Comparison of ENCODE assay signal across 21 mouse cellular contexts in genomic region chr12:75723839-75724463, GRCm38 (mm10). TPM values are rescaled to one million over a fixed set of nuclear protein-coding genes. Genes with fewer than 3 reads are reported as not detected.
DNase-seq lines count a peak whose midpoint lies in the region; ATAC-seq and TF ChIP-seq lines count a peak whose summit lies in the region.
"Had no signal": no experiment of that assay in that cellular context is flagged by ENCODE, and none has a peak within 500 bp of the region (broad histone marks: within the 10 kb centered on the region; RNA-seq: fewer than 3 reads in every experiment).

No protein-coding gene starts in this region.

- no peaks in the 10 kb centered on the region for H3K27me3 ChIP-seq in midbrain, embryonic 11.5 days (ENCODE audit: control insufficient read depth, insufficient read depth, low read length)
- no peaks in the 10 kb centered on the region for H3K27me3 ChIP-seq in midbrain, embryonic 15.5 days (replicated peaks)
- H3K27me3 ChIP-seq in liver, embryonic 12.5 days (replicated peaks), result no peaks in the 10 kb centered on the region
- no peaks in the 10 kb centered on the region for H3K27me3 ChIP-seq in stomach, embryonic 14.5 days (ENCODE audit: control insufficient read depth, insufficient read depth, low read length)
- H3K27me3 ChIP-seq: embryonic facial prominence, embryonic 13.5 days; hindbrain, embryonic 13.5 days had no signal

- intact Hi-C loops in left cerebral cortex, postnatal 36 days (cut with DNase I), result no loop called here

- ATAC-seq in midbrain, embryonic 11.5 days (ENCODE audit: low FRiP score), result no peak
- ATAC-seq in midbrain, embryonic 15.5 days (replicated peaks), result no peak
- peak; percentile 83 for ATAC-seq in liver, embryonic 12.5 days
- ATAC-seq in stomach, embryonic 14.5 days (ENCODE audit: insufficient number of reproducible peaks, insufficient read depth, low FRiP score, low read depth), result peak; percentile 58; the same call in 1 of the 2 replicates
- ATAC-seq: midbrain, embryonic 16.5 days had no signal

- H3K27ac ChIP-seq in midbrain, embryonic 11.5 days (ENCODE audit: low read depth, low read length), result no peak overlapping the region
- no peak overlapping the region for H3K27ac ChIP-seq in midbrain, embryonic 15.5 days
- H3K27ac ChIP-seq in bone marrow, adult 2 months (ENCODE audit: control insufficient read depth, insufficient read depth, low read depth, low read length, poor library complexity), result peak overlapping the region; percentile 4; the same call in 1 of the 2 replicates
- peak overlapping the region; percentile 82 for H3K27ac ChIP-seq in liver, embryonic 12.5 days
- no peak overlapping the region for H3K27ac ChIP-seq in stomach, embryonic 14.5 days (ENCODE audit: low read length)
- H3K27ac ChIP-seq: embryonic facial prominence, embryonic 13.5 days; heart, adult 2 months; hindbrain, embryonic 13.5 days; limb, embryonic 10.5 days had no signal

- 92% methylated on average over 11 of the region's 11 CpGs for WGBS in midbrain, embryonic 11.5 days
- 90% methylated on average over 11 of the region's 11 CpGs for WGBS in midbrain, embryonic 15.5 days
- 67% methylated on average over 11 of the region's 11 CpGs for WGBS in bone marrow, adult 2 months
- WGBS in liver, embryonic 12.5 days (ENCODE audit: insufficient replicate concordance), result 37% methylated on average over 11 of the region's 11 CpGs
- 82% methylated on average over 11 of the region's 11 CpGs for WGBS in stomach, embryonic 14.5 days

- no peak overlapping the region for H3K9ac ChIP-seq in midbrain, embryonic 11.5 days (ENCODE audit: low read length)
- H3K9ac ChIP-seq in midbrain, embryonic 15.5 days, result no peak overlapping the region
- peak overlapping the region; percentile 47; the same call in 1 of the 2 replicates for H3K9ac ChIP-seq in liver, embryonic 12.5 days
- no peak overlapping the region for H3K9ac ChIP-seq in stomach, embryonic 14.5 days (replicated peaks; ENCODE audit: low read depth, low read length)
- H3K9ac ChIP-seq: embryonic facial prominence, embryonic 13.5 days; hindbrain, embryonic 13.5 days; lung, embryonic 14.5 days had no signal

- peaks cover 3% of the 10 kb centered on the region; the same call in 1 of the 2 replicates for H3K4me1 ChIP-seq in midbrain, embryonic 11.5 days (ENCODE audit: control insufficient read depth, insufficient read depth, low read length)
- no peaks in the 10 kb centered on the region for H3K4me1 ChIP-seq in midbrain, embryonic 15.5 days
- H3K4me1 ChIP-seq in bone marrow, adult 2 months (ENCODE audit: control insufficient read depth, insufficient read depth, low read length), result peaks cover 1% of the 10 kb centered on the region; the same call in 1 of the 2 replicates
- peaks cover 43% of the 10 kb centered on the region for H3K4me1 ChIP-seq in liver, embryonic 12.5 days
- H3K4me1 ChIP-seq in stomach, embryonic 14.5 days (ENCODE audit: control insufficient read depth, insufficient read depth, low read length), result no peaks in the 10 kb centered on the region
- H3K4me1 ChIP-seq: embryonic facial prominence, embryonic 13.5 days; hindbrain, embryonic 13.5 days had no signal

- H3K4me2 ChIP-seq in midbrain, embryonic 11.5 days, result no peak overlapping the region
- H3K4me2 ChIP-seq in midbrain, embryonic 15.5 days, result no peak overlapping the region
- peak overlapping the region; percentile 62 for H3K4me2 ChIP-seq in liver, embryonic 12.5 days
- no peak overlapping the region for H3K4me2 ChIP-seq in stomach, embryonic 14.5 days (replicated peaks; ENCODE audit: low read depth, low read length)
- H3K4me2 ChIP-seq: embryonic facial prominence, embryonic 13.5 days; hindbrain, embryonic 13.5 days; lung, embryonic 14.5 days had no signal

- no peak for TF ChIP-seq CTCF in bone marrow, adult 2 months (IDR thresholded peaks at IDR 0.05; ENCODE audit: control insufficient read depth, insufficient read depth, low read length)

- no peaks in the 10 kb centered on the region; the same call in 1 of the 2 replicates for H3K36me3 ChIP-seq in midbrain, embryonic 11.5 days (ENCODE audit: control insufficient read depth, insufficient read depth, low read length)
- H3K36me3 ChIP-seq in midbrain, embryonic 15.5 days (replicated peaks), result peaks cover under 1% of the 10 kb centered on the region; the same call in 1 of the 2 replicates
- peaks cover 32% of the 10 kb centered on the region for H3K36me3 ChIP-seq in liver, embryonic 12.5 days
- no peaks in the 10 kb centered on the region for H3K36me3 ChIP-seq in stomach, embryonic 14.5 days (ENCODE audit: control insufficient read depth, insufficient read depth, low read length)

- DNase-seq in midbrain, embryonic 11.5 days (ENCODE audit: low spot score, missing footprints), result peak; percentile 56
- no peak for DNase-seq in adrenal gland, adult 18-20 months (ENCODE audit: low spot score in 2 of 2)
- no peak for DNase-seq in adrenal gland, postnatal 4 days (ENCODE audit: low spot score in 2 of 2)
- no peak for DNase-seq in left cerebral cortex, postnatal 36 days (ENCODE audit: low spot score in 2 of 2)
- DNase-seq: adrenal gland, postnatal 14 days; cerebellum, adult 9-11 months; gastrocnemius, postnatal 14 days; heart, adult 2 months; heart, postnatal 14 days; kidney, adult 9 months; kidney, postnatal 4 days; lung, embryonic 14.5 days; thymus, postnatal 25 days had no signal

- no peaks in the 10 kb centered on the region for H3K9me3 ChIP-seq in midbrain, embryonic 11.5 days (ENCODE audit: control insufficient read depth, low read length)
- no peaks in the 10 kb centered on the region for H3K9me3 ChIP-seq in midbrain, embryonic 15.5 days
- no peaks in the 10 kb centered on the region for H3K9me3 ChIP-seq in liver, embryonic 12.5 days (replicated peaks)
- no peaks in the 10 kb centered on the region for H3K9me3 ChIP-seq in stomach, embryonic 14.5 days (ENCODE audit: control insufficient read depth, low read depth, low read length)
- H3K9me3 ChIP-seq: embryonic facial prominence, embryonic 13.5 days; hindbrain, embryonic 13.5 days; limb, embryonic 10.5 days had no signal

- no peak for TF ChIP-seq POLR2A in bone marrow, adult 2 months (IDR thresholded peaks at IDR 0.05; ENCODE audit: borderline replicate concordance, control insufficient read depth, low read depth, low read length)

- H3K4me3 ChIP-seq in midbrain, embryonic 11.5 days (ENCODE audit: low read depth, low read length), result no peak overlapping the region
- no peak overlapping the region for H3K4me3 ChIP-seq in midbrain, embryonic 15.5 days
- H3K4me3 ChIP-seq in bone marrow, adult 2 months (replicated peaks; ENCODE audit: control insufficient read depth, low read depth, low read length), result no peak overlapping the region
- H3K4me3 ChIP-seq in liver, embryonic 12.5 days, result peak overlapping the region; percentile 28
- no peak overlapping the region for H3K4me3 ChIP-seq in stomach, embryonic 14.5 days (ENCODE audit: low read depth, low read length)
- H3K4me3 ChIP-seq: embryonic facial prominence, embryonic 13.5 days; heart, adult 2 months; hindbrain, embryonic 13.5 days; limb, embryonic 10.5 days had no signal

RNA-seq across cellular contexts. Expression of gene Sgpp1, which starts 11.6 kb away (rescaled TPM):
- 10.0 and 10.2 TPM in 2 replicates for polyA plus RNA-seq in midbrain, embryonic 11.5 days (2014; fragmentation: Nextera tagmentation; extraction: Ambion mirVana)
- 12.2 and 12.5 TPM in 2 replicates for polyA plus RNA-seq in midbrain, embryonic 15.5 days (2015; fragmentation: Nextera tagmentation; extraction: Ambion mirVana)
- 9.6 and 10.2 TPM in 2 replicates for polyA plus RNA-seq in bone marrow, adult 2 months (2011; ENCODE audit: insufficient read depth, insufficient read length, low replicate concordance, missing spikeins)
- 22.3 and 22.7 TPM in 2 replicates for polyA plus RNA-seq in liver, embryonic 12.5 days (2016; fragmentation: Nextera tagmentation; extraction: Ambion mirVana)
- 19.6 and 23.5 TPM in 2 replicates for polyA plus RNA-seq in stomach, embryonic 14.5 days (2014; fragmentation: Nextera tagmentation; extraction: Ambion mirVana)
- total RNA-seq in adrenal gland, adult 18-20 months (2021), result 100 to 1,000 TPM in 1 of 2 experiments, 10 to 100 TPM in 1; 73.8 to 209 TPM
- 10 to 100 TPM; 62.7 to 65.8 TPM for total RNA-seq in adrenal gland, postnatal 4 days (2021)
- total RNA-seq in left cerebral cortex, postnatal 36 days (2021), result 10 to 100 TPM; 28.3 to 34.3 TPM

RNA-seq across cellular contexts. Expression of gene Wdr89, which starts 54.6 kb away (rescaled TPM):
- polyA plus RNA-seq in midbrain, embryonic 11.5 days (2014; fragmentation: Nextera tagmentation; extraction: Ambion mirVana), result 10.5 and 11.1 TPM in 2 replicates
- polyA plus RNA-seq in midbrain, embryonic 15.5 days (2015; fragmentation: Nextera tagmentation; extraction: Ambion mirVana), result 4.7 and 5.1 TPM in 2 replicates
- 49.9 and 67.4 TPM in 2 replicates for polyA plus RNA-seq in bone marrow, adult 2 months (2011; ENCODE audit: insufficient read depth, insufficient read length, low replicate concordance, missing spikeins)
- 9.8 and 10.7 TPM in 2 replicates for polyA plus RNA-seq in liver, embryonic 12.5 days (2016; fragmentation: Nextera tagmentation; extraction: Ambion mirVana)
- 12.7 and 15.3 TPM in 2 replicates for polyA plus RNA-seq in stomach, embryonic 14.5 days (2014; fragmentation: Nextera tagmentation; extraction: Ambion mirVana)
- 1 to 10 TPM; 3.4 to 3.9 TPM for total RNA-seq in adrenal gland, adult 18-20 months (2021)
- 1 to 10 TPM; 7.8 to 8.5 TPM for total RNA-seq in adrenal gland, postnatal 4 days (2021)
- 1 to 10 TPM; 3.1 to 3.3 TPM for total RNA-seq in left cerebral cortex, postnatal 36 days (2021)

Comparison
In these comparisons a context has a peak if more than half of its experiments do, and no peak if none do; other contexts are left out.
1. ATAC-seq: peak in liver, embryonic 12.5 days (single experiment) and stomach, embryonic 14.5 days (single experiment); none in midbrain, embryonic 11.5 days (single experiment) and midbrain, embryonic 15.5 days (single experiment).
2. H3K27ac ChIP-seq: peak in bone marrow, adult 2 months (single experiment) and liver, embryonic 12.5 days (single experiment); none in midbrain, embryonic 11.5 days (single experiment), midbrain, embryonic 15.5 days (single experiment) and stomach, embryonic 14.5 days (single experiment).